Mouse (Mus musculus) left cerebral cortex, postnatal 36 days (tissue): ENCODE measurements around the gene Olfr1396. TPM values are rescaled to one million over a fixed set of nuclear protein-coding genes. Genes with fewer than 3 reads are reported as not detected.

Experiments
- DNase-seq, 2 experiments: peaks; one replicate each; pipeline ENCODE4 v3.0.0; 2021 to 2022; ENCODE audit warnings: low spot score in 2 of 2, mixed read lengths in 1 of 2
- intact Hi-C: fragments of 180-260 bp; cut with DNase I; formaldehyde crosslinking; loops from one replicate; pipeline ENCODE4 v1.15.1; 2025
- total RNA-seq, 2 experiments: library from RNA; stranded (reverse); gene quantifications; 2 replicates each; pipeline ENCODE4 v1.2.3; 2021

Gene Olfr1396
- not detected for total RNA-seq

DNA sequence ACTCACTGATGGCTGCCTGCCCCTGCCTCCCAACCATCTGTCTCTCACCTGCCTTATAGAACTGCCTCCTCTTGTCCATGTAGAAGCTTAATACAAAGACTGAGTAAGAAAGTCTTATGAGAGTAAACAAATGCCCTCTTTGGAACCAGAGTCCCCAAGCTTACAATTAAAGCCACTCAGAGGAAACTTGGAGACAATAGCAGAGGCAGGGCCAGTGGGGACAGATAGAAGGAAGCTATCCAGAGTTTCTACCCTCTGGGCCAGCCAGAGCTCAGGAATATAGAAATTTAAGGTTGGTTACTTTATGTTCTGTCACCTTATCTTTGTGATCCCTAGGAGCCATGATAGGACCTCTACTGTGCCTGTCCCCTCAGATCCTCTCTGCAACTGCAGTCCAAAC is at the start of gene Olfr1396:
Gene Olfr1396, minus strand, starts transcription at position 101 of the 400 bp plus-strand sequence.
- intact Hi-C loops: no loop called here
- DNase-seq: no peak

DNA sequence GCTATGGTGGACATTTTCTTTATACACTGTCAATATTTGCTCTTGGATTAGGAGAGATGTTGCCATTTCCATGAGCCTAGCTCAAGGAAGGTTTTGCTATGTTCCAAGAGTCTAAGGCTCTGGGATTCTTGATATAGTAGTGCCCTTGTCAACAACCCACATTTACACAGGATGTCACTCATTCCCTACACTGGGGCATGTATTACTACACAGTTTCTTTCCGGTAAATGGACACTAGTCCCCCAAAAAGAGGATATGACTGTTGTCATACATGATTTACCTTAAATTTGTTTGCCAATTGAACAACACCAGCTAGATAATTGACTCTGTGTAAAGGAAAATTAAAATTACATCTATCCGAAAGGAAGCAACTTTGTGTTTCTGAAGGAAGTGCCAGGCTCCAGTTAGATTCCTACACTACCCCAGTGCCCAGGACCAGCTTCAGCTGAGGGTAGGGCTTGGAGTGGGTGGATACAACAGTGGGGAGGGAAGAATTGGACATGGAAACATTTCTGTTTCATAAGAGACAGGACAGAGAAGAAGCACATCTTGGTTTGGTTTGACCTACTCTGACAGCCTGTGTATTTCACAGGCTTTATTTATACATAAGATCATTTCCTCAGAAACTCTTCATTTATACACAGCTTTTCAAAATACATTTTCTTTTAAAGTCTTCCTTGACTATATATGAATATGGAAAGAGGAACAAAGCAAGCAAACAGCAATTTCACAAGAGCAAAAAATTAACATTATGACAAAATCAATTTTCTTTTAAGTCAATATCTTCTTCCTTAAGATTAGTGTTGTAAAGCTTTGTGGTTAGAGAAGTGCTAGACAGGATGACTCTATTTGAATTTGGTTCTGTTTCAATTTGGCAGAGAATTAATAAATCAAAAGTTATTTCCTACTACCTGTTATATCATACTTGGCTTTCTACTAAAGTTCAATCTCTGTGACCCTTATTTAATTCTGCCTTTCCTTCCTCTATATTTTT is 42.4 kb upstream of the Olfr1396 start:
- intact Hi-C loops: no loop called here
- no peak for DNase-seq

DNA sequence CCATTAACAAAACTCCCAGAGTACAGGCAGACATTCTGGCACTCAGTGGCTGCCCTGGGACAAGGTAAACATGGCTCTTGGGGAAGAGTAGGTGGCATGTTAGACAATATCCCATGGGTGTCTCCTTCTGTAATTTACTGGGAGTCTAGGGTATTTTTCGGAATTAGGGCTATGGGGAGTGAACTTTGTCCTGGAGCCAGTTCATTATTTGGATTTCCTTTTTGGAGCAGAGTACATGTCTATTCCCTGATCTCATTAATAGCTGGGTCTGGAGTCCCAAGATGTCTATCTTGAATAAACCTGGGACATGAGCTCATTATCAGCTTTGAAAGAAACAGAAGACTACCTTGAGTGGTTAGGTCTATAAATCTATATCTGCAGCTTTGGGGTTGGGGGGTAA is 39.4 kb upstream of the Olfr1396 start, which contains the start of gene Olfr1394:
Gene Olfr1394, plus strand, starts transcription at position 301 of the 400 bp plus-strand sequence.
- DNase-seq: no peak
- intact Hi-C loops: no loop called here

DNA sequence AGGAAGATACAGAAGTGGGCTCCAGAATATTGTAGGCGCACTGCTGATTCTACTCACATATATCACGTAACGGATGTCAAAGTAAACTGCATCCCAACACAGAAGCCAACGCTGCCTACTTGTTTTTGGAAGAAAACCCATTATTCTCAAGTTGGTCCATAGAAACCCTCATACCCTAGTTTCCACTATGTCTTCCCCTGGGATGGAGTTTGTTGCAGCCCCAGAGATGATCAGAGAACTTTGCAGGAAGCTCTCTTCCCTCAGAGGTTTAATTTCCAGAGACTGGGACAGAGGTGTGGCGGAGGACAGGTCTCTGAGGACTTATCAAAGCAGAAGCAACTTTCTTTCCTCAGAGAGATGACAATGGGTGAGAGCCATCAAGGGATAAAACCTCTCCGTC is 27.3 kb upstream of the Olfr1396 start, which contains the start of gene Olfr1395:
Gene Olfr1395, plus strand, starts transcription at position 301 of the 400 bp plus-strand sequence.
- intact Hi-C loops: no loop called here
- DNase-seq: no peak

DNA sequence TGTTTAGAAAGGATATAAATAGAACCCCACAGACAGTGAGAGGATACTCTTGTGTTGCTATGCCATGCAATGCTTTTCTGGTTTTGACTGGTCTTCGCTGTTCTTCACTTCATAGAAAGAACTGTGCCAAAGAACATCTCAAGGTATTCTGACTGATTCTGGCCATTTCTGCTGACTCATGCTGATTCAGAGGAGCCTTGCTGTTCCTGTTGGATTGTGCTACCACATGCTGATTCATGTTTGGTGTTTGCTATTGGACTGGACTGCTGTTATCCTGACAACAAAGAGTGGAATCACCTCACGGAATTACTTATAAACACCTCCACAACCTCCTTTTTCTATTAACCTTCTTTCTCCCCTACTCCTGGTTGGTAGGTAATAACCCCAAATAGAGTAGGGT is 9.5 kb upstream of the Olfr1396 start:
- intact Hi-C loops: no loop called here
- no peak for DNase-seq

DNA sequence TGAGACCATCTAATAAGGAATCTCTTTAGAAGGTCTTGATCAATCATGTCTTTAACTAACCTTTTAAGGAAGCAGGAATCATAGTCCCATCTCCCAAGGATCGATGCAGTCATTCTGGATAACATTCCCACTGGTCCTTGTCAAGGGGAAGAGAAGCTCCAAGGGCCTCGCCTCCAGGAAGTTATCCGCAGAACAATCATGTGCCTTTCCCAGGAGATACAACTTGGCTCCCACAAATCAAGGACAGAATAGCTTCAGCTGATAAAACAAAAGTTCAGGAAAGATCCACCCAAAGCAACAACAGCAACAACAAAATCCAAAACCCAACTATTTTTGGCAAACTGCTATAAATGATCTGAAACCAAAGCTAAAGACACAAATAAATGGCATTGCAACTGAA is 5.0 kb upstream of the Olfr1396 start:
- DNase-seq: no peak
- intact Hi-C loops: no loop called here

DNA sequence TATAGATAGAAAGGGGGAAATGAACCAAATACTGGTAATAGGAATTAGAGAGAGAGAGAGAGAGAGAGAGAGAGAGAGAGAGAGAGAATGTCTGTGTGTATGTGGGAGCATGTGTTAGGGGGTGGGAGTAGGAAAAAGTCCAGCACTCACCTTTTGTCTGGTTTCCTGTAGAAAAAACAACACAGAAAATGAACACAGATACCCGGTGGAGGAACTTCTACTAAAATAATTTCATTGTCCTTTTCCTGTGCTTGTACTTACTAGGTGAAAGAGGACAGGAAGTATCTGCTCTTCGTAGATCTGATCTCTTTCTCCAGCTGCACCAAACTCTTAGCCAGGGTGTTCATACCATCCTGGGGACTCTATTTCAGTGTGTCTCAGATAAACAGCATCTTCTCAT is 516 bp downstream of the Olfr1396 start:
- DNase-seq: no peak
- intact Hi-C loops: no loop called here

DNA sequence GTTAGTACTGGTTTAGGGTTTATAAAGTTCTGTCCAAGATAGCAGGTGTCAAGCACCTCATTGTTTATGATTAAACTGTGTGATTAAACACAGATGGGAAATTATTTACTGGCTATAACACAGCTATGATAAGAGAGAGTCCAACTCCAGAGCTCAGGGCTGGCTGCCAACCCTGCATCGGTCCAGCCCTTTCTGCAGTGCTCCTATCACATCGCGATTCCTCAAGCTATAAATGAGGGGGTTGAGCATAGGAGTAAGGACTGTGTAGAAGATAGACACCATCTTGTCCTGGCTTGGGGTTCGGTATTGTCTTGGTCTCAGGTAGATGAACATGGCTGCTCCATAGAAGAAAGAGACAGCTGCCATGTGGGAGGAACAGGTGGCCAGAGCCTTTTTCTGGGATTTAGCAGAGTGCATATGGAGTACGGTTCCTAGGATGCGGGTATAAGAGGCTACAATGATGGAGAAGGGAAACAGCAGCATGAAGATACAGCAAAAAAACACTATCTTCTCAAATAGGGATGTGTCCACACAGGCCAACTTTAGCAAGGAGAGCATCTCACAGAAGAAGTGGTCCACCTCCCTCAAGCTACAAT is 2.0 kb downstream of the Olfr1396 start:
- intact Hi-C loops: no loop called here
- DNase-seq: peak; percentile 29 to 39

DNA sequence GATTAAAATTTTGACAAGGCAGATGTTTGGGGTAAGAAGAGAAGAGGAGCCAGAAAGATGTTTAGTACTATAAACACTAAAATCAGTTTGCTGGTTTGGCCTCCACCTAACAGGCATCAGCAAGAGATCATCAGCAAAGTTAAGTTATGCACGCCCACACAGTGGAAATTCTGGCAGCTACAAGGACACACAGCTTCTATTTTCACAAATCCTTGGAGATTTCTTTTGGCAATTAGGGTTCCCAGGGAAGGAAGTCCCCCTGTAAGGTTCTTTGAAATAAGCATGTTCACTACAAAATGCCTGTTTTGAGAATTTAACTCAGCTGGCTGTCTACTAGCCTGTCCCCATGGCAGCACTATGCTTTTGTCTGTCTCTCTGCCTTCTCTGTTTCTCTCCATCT is 3.7 kb downstream of the Olfr1396 start:
- intact Hi-C loops: no loop called here
- DNase-seq: no peak

DNA sequence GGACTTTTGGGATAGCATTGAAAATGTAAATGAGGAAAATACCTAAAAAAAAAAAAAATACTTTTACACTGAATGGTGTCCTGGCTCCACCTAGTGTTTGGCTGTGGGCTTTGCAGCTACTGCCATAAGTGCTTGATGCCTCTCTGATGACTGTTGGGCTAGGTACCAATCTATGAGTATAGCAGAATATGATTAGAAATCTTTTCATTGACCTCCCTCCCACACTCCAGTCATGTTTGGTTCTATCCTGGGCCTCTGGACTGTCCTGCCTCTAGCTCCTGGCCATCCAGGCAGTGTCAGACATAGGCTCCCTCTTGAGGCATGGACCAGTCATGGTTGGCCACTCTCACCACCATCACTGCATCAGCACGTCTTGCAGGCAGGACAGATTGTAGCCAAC is 5.8 kb downstream of the Olfr1396 start:
- peak in 1 of 2 experiments; percentile 11 for DNase-seq
- intact Hi-C loops: no loop called here

DNA sequence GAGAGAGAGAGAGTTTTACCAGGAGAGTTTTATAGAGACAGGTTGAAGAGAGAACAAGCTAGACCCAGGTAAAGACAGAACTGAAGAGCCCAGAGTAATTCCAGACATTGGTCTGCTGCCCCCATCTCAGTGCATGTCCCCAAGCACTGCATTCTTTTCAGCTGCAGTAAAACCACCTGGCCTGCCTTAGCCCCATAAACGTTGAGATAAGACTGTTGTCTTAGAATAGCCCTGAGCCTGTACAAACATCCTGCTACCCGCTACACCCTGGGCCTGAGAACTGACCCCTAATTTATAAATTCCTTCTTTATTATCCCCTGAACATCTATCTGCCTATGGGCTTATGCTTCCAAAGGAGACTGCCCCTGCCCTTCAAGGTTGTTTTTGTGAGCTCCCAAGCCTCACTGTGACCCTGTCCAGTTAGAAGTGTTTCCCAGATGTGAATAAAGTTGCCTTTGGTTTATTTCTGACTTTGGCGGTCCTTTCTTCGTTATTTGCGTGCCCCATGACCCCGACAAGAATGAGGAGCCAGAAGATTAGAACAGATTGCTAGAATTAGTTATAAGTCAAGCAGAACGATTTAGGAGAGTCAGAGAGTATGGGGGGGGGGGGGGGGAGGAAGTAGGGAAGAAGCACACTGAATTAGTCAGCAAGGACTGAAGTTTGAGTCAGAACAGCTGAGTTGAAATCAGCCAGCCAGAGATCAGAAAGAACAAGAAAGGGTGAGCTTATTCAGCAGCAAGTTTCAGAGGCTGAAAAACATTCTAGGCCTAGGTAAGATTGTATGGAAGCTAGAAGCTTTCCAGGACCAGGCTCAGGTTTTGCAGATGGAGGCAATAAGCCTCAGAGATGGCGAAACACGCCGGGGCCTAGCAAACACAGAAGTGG is 6.8 kb downstream of the Olfr1396 start:
- intact Hi-C loops: no loop called here
- DNase-seq: no peak

DNA sequence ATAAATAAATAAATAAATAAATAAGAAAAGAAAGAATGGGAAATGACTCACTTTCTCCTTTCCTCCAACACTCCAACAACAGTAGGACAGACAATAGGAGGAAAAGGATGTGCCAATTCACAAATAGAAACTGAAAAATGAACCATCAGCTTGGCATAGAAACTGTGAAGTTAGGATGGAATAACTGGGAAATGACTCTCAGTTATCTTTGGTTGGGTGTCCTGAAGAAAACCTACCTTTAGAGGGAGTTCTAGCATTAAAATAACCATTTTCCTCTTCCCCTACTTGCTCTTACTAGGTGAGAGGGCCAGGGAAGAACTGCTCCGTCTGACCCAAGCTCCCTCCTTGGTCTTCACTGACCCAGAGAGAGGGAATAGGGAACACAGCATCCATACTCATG is 8.9 kb downstream of the Olfr1396 start:
- intact Hi-C loops: no loop called here
- DNase-seq: no peak

DNA sequence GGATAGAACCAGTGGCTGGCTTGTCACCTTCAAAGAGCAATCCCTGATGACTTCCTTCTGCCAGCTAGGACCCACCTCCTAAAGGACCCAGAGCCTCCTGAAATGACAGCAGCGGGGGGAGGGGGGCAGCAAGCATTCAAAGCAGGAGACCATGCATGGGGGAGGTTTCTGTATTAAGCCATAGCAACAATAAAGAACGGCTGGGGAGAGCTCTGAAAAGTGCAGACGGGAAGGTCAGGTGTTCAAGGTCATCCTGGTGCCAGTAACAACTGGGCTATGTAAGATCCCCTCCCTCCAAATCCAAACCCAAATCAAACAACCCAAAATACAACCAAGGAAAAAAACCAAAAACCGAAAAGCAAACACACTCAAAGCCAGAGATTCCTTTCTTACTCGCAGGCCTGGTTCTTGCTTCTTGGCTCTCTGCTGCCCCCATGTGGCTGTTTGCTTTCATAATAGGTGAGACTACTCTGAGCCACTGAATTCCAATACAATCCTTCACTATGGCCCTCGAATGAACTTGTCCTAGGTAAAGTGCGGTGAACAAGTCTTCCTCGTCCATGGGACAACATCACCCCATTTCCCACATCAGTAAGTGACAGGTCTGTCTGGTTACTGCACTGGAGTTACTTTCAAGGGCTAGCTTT is 11.5 kb downstream of the Olfr1396 start:
- intact Hi-C loops: loop anchor here (1.0 to 5.0 kb wide), 3 partner anchors 169 to 316 kb away; no protein-coding TSS in a partner anchor
- peak; percentile 72 to 84 for DNase-seq

DNA sequence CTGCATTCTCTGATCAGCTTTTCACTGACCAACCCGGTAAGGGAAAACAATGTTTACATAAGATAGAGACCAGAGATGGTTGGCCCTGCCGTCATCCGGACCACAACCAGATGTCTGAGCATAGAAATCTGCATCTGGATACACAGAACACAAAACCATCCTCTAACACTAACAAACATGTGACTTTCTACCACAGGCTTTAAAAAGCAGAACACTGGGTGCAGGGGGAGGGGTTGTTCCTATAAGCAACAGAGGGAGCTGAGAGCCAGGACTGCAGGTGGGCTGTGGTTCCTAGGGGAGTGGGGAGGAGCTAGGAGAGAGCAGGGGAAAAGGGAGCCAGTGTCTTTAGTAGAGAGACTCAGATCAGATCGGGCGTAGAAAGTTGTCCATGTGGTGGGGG is 13.2 kb downstream of the Olfr1396 start:
- no peak for DNase-seq
- intact Hi-C loops: loop anchor here (5.0 kb wide), 2 partner anchors 171 to 314 kb away; no protein-coding TSS in a partner anchor

DNA sequence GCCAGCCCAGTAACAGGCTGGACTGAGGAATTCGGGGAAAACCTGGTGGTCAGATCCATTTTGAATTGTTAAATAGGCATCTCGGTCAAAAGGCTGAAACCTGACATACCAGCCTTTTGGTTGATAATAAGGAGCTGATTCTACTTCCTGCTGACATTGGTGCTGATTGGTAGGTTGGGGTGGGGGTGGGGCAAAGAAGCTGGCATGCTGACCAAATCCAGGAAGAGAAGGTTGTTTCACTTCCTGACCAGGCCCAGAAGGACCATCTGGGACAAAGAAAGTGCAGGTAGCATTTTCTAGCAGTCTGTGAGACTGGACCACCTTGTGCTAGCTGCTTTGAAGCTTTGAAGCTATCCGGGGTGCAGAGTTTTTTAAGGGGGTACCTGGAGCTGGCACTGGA is 14.3 kb downstream of the Olfr1396 start:
- no peak for DNase-seq
- intact Hi-C loops: loop anchor here (5.0 kb wide), 2 partner anchors 172 to 313 kb away; no protein-coding TSS in a partner anchor

DNA sequence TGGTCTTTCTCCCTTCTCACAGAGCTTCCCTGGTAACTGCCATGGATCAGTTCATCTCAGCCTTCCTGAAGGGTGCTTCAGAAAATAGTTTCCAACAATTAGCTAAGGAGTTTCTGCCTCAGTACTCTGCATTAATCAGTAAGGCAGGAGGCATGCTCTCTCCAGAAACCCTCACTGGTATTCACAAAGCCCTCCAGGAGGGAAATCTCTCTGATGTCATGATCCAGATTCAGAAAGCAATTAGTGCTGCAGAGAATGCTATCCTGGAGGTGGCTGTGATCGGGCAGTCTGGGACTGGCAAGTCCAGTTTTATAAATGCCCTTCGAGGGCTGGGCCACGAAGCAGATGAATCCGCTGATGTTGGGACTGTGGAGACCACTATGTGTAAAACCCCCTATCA is 19.3 kb downstream of the Olfr1396 start:
- intact Hi-C loops: no loop called here
- DNase-seq: no peak

DNA sequence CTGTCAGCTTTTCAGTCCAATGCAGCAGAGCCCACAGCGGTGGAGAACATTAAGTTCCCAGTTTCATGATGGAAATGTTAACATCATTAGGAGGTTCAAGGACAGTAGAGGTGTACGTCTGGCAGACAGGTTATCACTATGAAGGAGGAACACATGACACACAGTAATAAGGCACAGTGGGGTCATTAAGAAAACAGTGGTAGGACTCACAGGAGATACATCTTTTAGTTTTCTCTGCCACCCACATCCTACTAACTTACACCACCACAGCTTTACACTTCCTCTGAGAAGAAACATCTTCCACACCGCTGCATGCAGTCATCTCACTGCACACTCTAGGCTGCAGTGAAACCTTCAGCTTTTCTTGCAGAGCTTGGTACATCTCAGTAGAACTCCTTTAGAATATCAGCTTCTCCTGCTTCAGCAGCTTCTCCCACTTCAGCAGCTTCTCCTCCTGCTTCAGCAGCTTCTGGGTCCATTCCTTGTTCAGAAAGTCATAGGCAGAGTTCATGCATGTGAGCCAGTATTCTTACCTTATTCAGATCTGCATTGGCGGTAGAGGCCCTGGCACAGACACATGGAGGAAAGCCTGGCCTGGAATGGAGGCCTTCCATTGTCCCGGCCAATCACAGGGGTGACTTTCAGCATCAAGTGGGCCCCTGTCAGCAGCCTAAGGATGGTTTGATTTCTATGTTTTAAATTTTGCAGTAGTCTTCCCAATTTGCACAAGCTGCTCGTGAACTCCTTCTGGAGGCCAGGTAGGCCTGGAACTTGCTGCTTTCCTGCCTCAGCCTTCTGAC is 20.6 kb downstream of the Olfr1396 start:
- no peak for DNase-seq
- intact Hi-C loops: no loop called here

DNA sequence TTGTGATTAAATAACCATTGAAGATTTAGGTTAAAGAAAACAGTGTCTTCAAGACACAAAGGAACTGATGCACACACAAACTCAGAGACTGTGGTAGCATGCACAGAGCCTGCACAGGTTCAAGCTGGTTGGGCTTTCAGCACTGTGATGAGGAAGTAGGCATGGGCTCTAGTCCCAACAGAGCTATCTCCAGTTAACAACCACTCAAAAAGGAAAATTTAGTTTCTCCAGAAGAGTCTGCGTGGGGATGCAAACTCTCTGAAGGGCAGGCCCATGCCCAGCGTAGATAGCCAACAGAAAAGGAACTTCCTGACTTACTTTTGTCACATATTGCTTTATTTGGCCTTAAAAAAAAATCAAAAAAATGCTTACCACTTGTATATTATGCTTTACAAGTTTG is 21.9 kb downstream of the Olfr1396 start:
- no peak for DNase-seq
- intact Hi-C loops: no loop called here
